Mouse (Mus musculus) MEL (cell line): ENCODE data around the gene Stx5a. TPM values are rescaled to one million over a fixed set of nuclear protein-coding genes. Genes with fewer than 3 reads are reported as not detected.
A peak's percentile ranks its signal among the peaks of the same experiment; 100 is the strongest.

Source experiments
- DNase-seq: peaks from one replicate; pipeline ENCODE4 v3.0.0; 2011; ENCODE audit warnings: low read depth, low spot score
- H3K27ac ChIP-seq: 2 replicates; pipeline ENCODE4 v1.5.1; 2012; ENCODE audit warnings: low read depth, mild to moderate bottlenecking, control low read depth, low read length, moderate library complexity; ENCODE audit not compliant: control insufficient read depth
- H3K27me3 ChIP-seq, 2 experiments: fragments of 150-350 bp in 1 of 2; sonication (generic) in 1 of 2; 2 replicates each; pipeline ENCODE4 v1.6.1; 2012; ENCODE audit warnings: low read length in 2 of 2, mild to moderate bottlenecking in 2 of 2, improper control_type of control experiment in 1 of 2, moderate library complexity in 1 of 2; ENCODE audit not compliant: insufficient read depth in 2 of 2, control insufficient read depth in 1 of 2
- H3K36me3 ChIP-seq, 2 experiments: 2 replicates each; pipeline ENCODE4 v1.6.1; 2012 to 2014; ENCODE audit warnings: low read length in 2 of 2, improper control_type of control experiment in 1 of 2, inconsistent platforms in 1 of 2, mild to moderate bottlenecking in 1 of 2; ENCODE audit not compliant: insufficient read depth in 2 of 2, control insufficient read depth in 1 of 2
- H3K4me1 ChIP-seq, 2 experiments: fragments of 150-350 bp in 1 of 2; sonication (generic) in 1 of 2; 2 replicates each; pipeline ENCODE4 v1.6.1; 2012; ENCODE audit warnings: low read length in 2 of 2, improper control_type of control experiment in 1 of 2, mild to moderate bottlenecking in 1 of 2; ENCODE audit not compliant: insufficient read depth in 2 of 2, control insufficient read depth in 1 of 2
- H3K4me3 ChIP-seq, 2 experiments: fragments of 150-350 bp in 1 of 2; sonication (generic) in 1 of 2; 2 replicates each; pipeline ENCODE4 v1.5.1; 2012; ENCODE audit warnings: low read depth in 2 of 2, low read length in 2 of 2, mild to moderate bottlenecking in 2 of 2, moderate library complexity in 2 of 2, control low read depth in 1 of 2, improper control_type of control experiment in 1 of 2; ENCODE audit not compliant: control insufficient read depth in 1 of 2, insufficient read depth in 1 of 2
- H3K79me2 ChIP-seq: 2 replicates; pipeline ENCODE4 v1.6.1; 2012; ENCODE audit warnings: mild to moderate bottlenecking, low read length, moderate library complexity; ENCODE audit not compliant: control insufficient read depth, poor library complexity, insufficient read depth
- H3K9ac ChIP-seq: 2 replicates; pipeline ENCODE4 v1.6.1; 2012; ENCODE audit warnings: low read depth, mild to moderate bottlenecking, control low read depth, low read length, moderate library complexity; ENCODE audit not compliant: control insufficient read depth, poor library complexity, severe bottlenecking
- H3K9me3 ChIP-seq: fragments of 150-350 bp; sonication (generic); replicated peaks from 2 replicates; pipeline ENCODE4 v1.6.1; 2012; ENCODE audit warnings: mild to moderate bottlenecking, low read length, improper control_type of control experiment, moderate library complexity; ENCODE audit not compliant: insufficient read depth
- BHLHE40 ChIP-seq: IDR thresholded peaks from 2 replicates; pipeline ENCODE4 v1.6.1; 2012; ENCODE audit warnings: low read depth, mild to moderate bottlenecking, inconsistent platforms, low read length, improper control_type of control experiment, borderline replicate concordance
- CHD2 ChIP-seq: IDR thresholded peaks from 2 replicates; pipeline ENCODE4 v1.6.1; 2011; ENCODE audit warnings: low read length, improper control_type of control experiment
- CTCF ChIP-seq, 3 experiments: IDR thresholded peaks in 2 of 3; conservative IDR thresholded peaks in 1 of 3; 2 replicates each; pipeline ENCODE4 v1.5.1; 2011 to 2012; ENCODE audit warnings: low read length in 3 of 3, low read depth in 2 of 3, mild to moderate bottlenecking in 2 of 3, improper control_type of control experiment in 1 of 3, inconsistent platforms in 1 of 3, mixed read lengths in 1 of 3, moderate library complexity in 1 of 3; ENCODE audit not compliant: control insufficient read depth in 1 of 3, insufficient read depth in 1 of 3, poor library complexity in 1 of 3, severe bottlenecking in 1 of 3
- ELF1 ChIP-seq: IDR thresholded peaks from 2 replicates; pipeline ENCODE4 v1.6.1; 2014; ENCODE audit warnings: low read depth, mild to moderate bottlenecking, inconsistent platforms, low read length, improper control_type of control experiment, moderate library complexity
- HCFC1 ChIP-seq: IDR thresholded peaks from 2 replicates; pipeline ENCODE4 v1.6.1; 2012; ENCODE audit warnings: low read depth, mild to moderate bottlenecking, inconsistent platforms, low read length, improper control_type of control experiment, moderate library complexity
- KAT2A ChIP-seq: conservative IDR thresholded peaks from 2 replicates; pipeline ENCODE4 v1.6.1; 2012; ENCODE audit warnings: low read depth, low read length, improper control_type of control experiment, inconsistent platforms
- MEF2A ChIP-seq: IDR thresholded peaks from 2 replicates; pipeline ENCODE4 v1.6.1; 2014; ENCODE audit warnings: low read depth, mild to moderate bottlenecking, inconsistent platforms, low read length, improper control_type of control experiment; ENCODE audit not compliant: poor library complexity, insufficient replicate concordance, severe bottlenecking; ENCODE audit errors: extremely low read depth
- NELFE ChIP-seq: IDR thresholded peaks from 2 replicates; pipeline ENCODE4 v1.6.1; 2011; ENCODE audit warnings: low read depth, low read length, improper control_type of control experiment
- POLR2A ChIP-seq, 2 experiments: IDR thresholded peaks; 2 replicates each; pipeline ENCODE4 v1.6.1; 2011 to 2012; ENCODE audit warnings: low read length in 2 of 2, mild to moderate bottlenecking in 2 of 2, control low read depth in 1 of 2, improper control_type of control experiment in 1 of 2, low read depth in 1 of 2, moderate library complexity in 1 of 2; ENCODE audit not compliant: control insufficient read depth in 1 of 2, insufficient read depth in 1 of 2, poor library complexity in 1 of 2
- POLR2AphosphoS2 ChIP-seq: IDR thresholded peaks from 2 replicates; pipeline ENCODE4 v1.6.1; 2011; ENCODE audit warnings: low read length, improper control_type of control experiment
- POLR2AphosphoS5 ChIP-seq: IDR thresholded peaks from 2 replicates; pipeline ENCODE4 v1.6.1; 2012; ENCODE audit warnings: low read depth, borderline replicate concordance, mild to moderate bottlenecking, inconsistent platforms, low read length, moderate library complexity, mixed read lengths
- SIN3A ChIP-seq: IDR thresholded peaks from 2 replicates; pipeline ENCODE4 v1.6.1; 2012; ENCODE audit warnings: low read length, improper control_type of control experiment, inconsistent platforms
- TAL1 ChIP-seq: IDR thresholded peaks from 2 replicates; pipeline ENCODE4 v1.6.1; 2012; ENCODE audit warnings: mild to moderate bottlenecking, inconsistent platforms, low read length, moderate library complexity, mixed read lengths
- TBP ChIP-seq: IDR thresholded peaks from 2 replicates; pipeline ENCODE4 v1.8.0; 2011; ENCODE audit warnings: low read depth, low read length, improper control_type of control experiment
- TCF12 ChIP-seq: IDR thresholded peaks from 2 replicates; pipeline ENCODE4 v1.6.1; 2014; ENCODE audit warnings: low read depth, mild to moderate bottlenecking, inconsistent platforms, low read length, improper control_type of control experiment, moderate library complexity
- UBTF ChIP-seq: IDR thresholded peaks from 2 replicates; pipeline ENCODE4 v1.6.1; 2012; ENCODE audit warnings: low read depth, mild to moderate bottlenecking, inconsistent platforms, low read length, improper control_type of control experiment, moderate library complexity, borderline replicate concordance; ENCODE audit not compliant: insufficient read depth
- USF1 ChIP-seq: IDR thresholded peaks from 2 replicates; pipeline ENCODE4 v1.6.1; 2014; ENCODE audit warnings: low read depth, mild to moderate bottlenecking, inconsistent platforms, low read length, improper control_type of control experiment, moderate library complexity
- ZMIZ1 ChIP-seq: IDR thresholded peaks from 2 replicates; pipeline ENCODE4 v1.6.1; 2012; ENCODE audit warnings: low read depth, mild to moderate bottlenecking, inconsistent platforms, low read length, improper control_type of control experiment, moderate library complexity
- polyA plus RNA-seq, 2 experiments: library from polyadenylated mRNA; stranded (reverse) in 1 of 2; unstranded in 1 of 2; fragments of >175 nt in 1 of 2; fragments of >200 nt in 1 of 2; gene quantifications; 2 replicates each; pipeline versions ENCODE4 v1.2.1 to v1.2.4; 2012; ENCODE audit warnings: low replicate concordance in 2 of 2, low read depth in 1 of 2; ENCODE audit not compliant: insufficient read length in 2 of 2, insufficient read depth in 1 of 2, missing spikeins in 1 of 2
- total RNA-seq: library from RNA; depleted of rRNA; stranded (reverse); fragments of 300-350 nt; gene quantifications from 2 replicates; pipeline ENCODE4 v1.2.3, GENCODE M21; 2012

Stx5a gene
- total and polyA plus RNA-seq, 3 experiments = 28.7 to 50.0 TPM; not detected in 1

- TF ChIP-seq TAL1 (no peak), CHD2 (peak; percentile 71)
Observed at GRCm38 (mm10) chr19:8712870-8713305, 28.3 kb upstream of the Stx5a start (continued).

DNA sequence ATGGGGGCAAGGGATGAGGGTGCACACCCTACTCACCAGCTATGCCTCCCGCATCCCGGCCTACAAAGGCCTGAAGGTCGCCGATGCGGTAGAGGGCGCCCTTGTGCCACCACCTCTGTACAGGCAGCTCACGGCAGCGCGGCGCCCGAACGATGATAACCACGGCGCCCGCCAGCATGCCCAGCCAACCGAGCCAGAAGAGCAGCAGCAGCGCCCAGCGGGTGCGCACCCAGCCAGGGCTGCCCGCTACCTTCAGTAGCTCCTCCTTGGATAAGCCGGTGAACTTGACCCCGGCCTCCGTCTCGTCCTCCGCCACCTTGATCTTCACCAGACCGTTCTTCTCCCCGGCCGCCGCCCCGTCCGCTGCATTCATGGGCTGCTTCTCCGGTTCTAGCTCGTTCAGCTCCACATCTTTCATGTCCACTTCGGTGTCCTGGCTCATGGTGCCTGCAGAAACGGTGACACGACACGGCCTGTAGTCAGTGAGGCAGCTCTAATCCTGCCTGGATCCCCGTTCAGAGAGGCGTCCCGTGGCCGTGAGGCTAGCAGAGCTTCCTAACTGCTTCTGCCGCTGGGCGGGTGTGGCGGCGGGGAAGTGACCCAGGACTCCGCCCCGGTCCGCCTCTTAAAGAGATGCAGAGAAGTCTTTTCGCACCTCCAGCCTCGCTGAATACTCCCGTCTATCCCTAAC is 27.8 kb upstream of the Stx5a start:
- peaks cover 5 to 31% of the 10 kb centered on the region in 2 experiments; a peak in 3 of 4 replicates for H3K4me1 ChIP-seq
- peaks cover 34% of the 10 kb centered on the region for H3K79me2 ChIP-seq
- TF ChIP-seq TBP = peak; percentile 92
- TF ChIP-seq ZMIZ1 = peak; percentile 97
- no peak for TF ChIP-seq MEF2A
- peak; percentile 42; the same call in 1 of the 2 replicates for TF ChIP-seq ELF1
- TF ChIP-seq CTCF (IDR thresholded peaks at IDR 0.05 in 2 of 3, conservative IDR thresholded peaks at IDR 0.05 in 1 of 3; ENCODE audit: control insufficient read depth in 1 of 3, insufficient read depth in 1 of 3, low read depth in 2 of 3, low read length in 3 of 3, poor library complexity in 1 of 3, severe bottlenecking in 1 of 3) = peak; percentile 67 to 90 (median 75)
- TF ChIP-seq POLR2AphosphoS5 = peak; percentile 79
- TF ChIP-seq UBTF = 0 out of 2 replicates have a peak, but pooled peaks have one; percentile 73
- peak; percentile 99 for TF ChIP-seq POLR2AphosphoS2
- TF ChIP-seq KAT2A = no peak; the same call in 1 of the 2 replicates
- no peak for TF ChIP-seq USF1
- peak; percentile 68 for TF ChIP-seq HCFC1
- peak; percentile 97 for TF ChIP-seq NELFE
- peak; percentile 53 for TF ChIP-seq SIN3A
- no peak for TF ChIP-seq BHLHE40
- peak; percentile 60 for TF ChIP-seq TCF12
- peak; percentile 96 to 99 for TF ChIP-seq POLR2A (IDR thresholded peaks at IDR 0.05; ENCODE audit: control insufficient read depth in 1 of 2, insufficient read depth in 1 of 2, low read depth in 1 of 2, low read length in 2 of 2, poor library complexity in 1 of 2)
- TF ChIP-seq, all 39 proteins: peak for 12
- peak overlapping the region; percentile 90 for H3K9ac ChIP-seq
- H3K9me3 ChIP-seq = no peaks in the 10 kb centered on the region
- peaks cover 15 to 32% of the 10 kb centered on the region in 2 experiments for H3K36me3 ChIP-seq
- H3K27ac ChIP-seq = peak overlapping the region; percentile 91
- peak overlapping the region; percentile 82 to 88 for H3K4me3 ChIP-seq
- no peaks in the 10 kb centered on the region for H3K27me3 ChIP-seq
- peak; percentile 95 for DNase-seq
